Mouse (Mus musculus): Measurements from ENCODE around the gene Crabp1. TPM values are rescaled to one million over a fixed set of nuclear protein-coding genes. Genes with fewer than 3 reads are reported as not detected.

Crabp1 gene
- polyA plus RNA-seq, 1 experiment: 0.13 TPM

GRCm38 (mm10) chr9:54750215-54750981, 14.2 kb upstream of the Crabp1 start:
- Histone ChIP-seq H3K4me2 (ENCODE audit: low read depth) (no peak overlapping the region), H3ac (ENCODE audit: control insufficient read depth, insufficient read length) (no peak overlapping the region), H3K4me3 (no peak overlapping the region), H3K79me2 (ENCODE audit: control insufficient read depth, insufficient read depth) (no peaks in the 10 kb centered on the region), H3K27me3 (ENCODE audit: control insufficient read depth, insufficient read depth, insufficient read length) (peaks cover 10% of the 10 kb centered on the region), H3K36me3 (ENCODE audit: control insufficient read depth, insufficient read depth) (no peaks in the 10 kb centered on the region)
- TF ChIP-seq E2F4 (IDR thresholded peaks at IDR 0.05; ENCODE audit: insufficient read depth): no peak
- no peak for TF ChIP-seq TCF12 (IDR thresholded peaks at IDR 0.05; ENCODE audit: insufficient read depth, poor library complexity, severe bottlenecking)
- no peak for TF ChIP-seq MYOG (IDR thresholded peaks at IDR 0.05; ENCODE audit: control insufficient read depth in 1 of 3, insufficient read depth in 1 of 3, insufficient read length in 2 of 3, low read depth in 2 of 3)
- TF ChIP-seq MAX (IDR thresholded peaks at IDR 0.05; ENCODE audit: low read depth): no peak
- TF ChIP-seq CEBPB (IDR thresholded peaks at IDR 0.05; ENCODE audit: insufficient read depth, poor library complexity, severe bottlenecking): no peak
- TF ChIP-seq TCF3 (IDR thresholded peaks at IDR 0.05; ENCODE audit: insufficient read length, low read depth): no peak
- TF ChIP-seq POLR2A (IDR thresholded peaks at IDR 0.05; ENCODE audit: insufficient read length, low read depth): no peak
- no peak for TF ChIP-seq REST (IDR thresholded peaks at IDR 0.05; ENCODE audit: insufficient read depth, insufficient read length)
- no peak for TF ChIP-seq SRF (IDR thresholded peaks at IDR 0.05; ENCODE audit: control insufficient read depth, insufficient read length, low read depth)

- Histone ChIP-seq H3K36me3 (ENCODE audit: control insufficient read depth, insufficient read depth) (no peaks in the 10 kb centered on the region), H3K4me3 (no peak overlapping the region), H3ac (ENCODE audit: control insufficient read depth, insufficient read length) (no peak overlapping the region), H3K27me3 (ENCODE audit: control insufficient read depth, insufficient read depth, insufficient read length) (peaks cover 10% of the 10 kb centered on the region), H3K79me2 (ENCODE audit: control insufficient read depth, insufficient read depth) (no peaks in the 10 kb centered on the region), H3K4me2 (ENCODE audit: low read depth) (no peak overlapping the region)
- TF ChIP-seq POLR2A (IDR thresholded peaks at IDR 0.05; ENCODE audit: insufficient read length, low read depth): no peak
- no peak for TF ChIP-seq CEBPB (IDR thresholded peaks at IDR 0.05; ENCODE audit: insufficient read depth, poor library complexity, severe bottlenecking)
Observed at GRCm38 (mm10) chr9:54751684-54752083, 12.9 kb upstream of the Crabp1 start.

- no peaks in the 10 kb centered on the region for H3K36me3 ChIP-seq (ENCODE audit: control insufficient read depth, insufficient read depth)
- H3K4me2 ChIP-seq (ENCODE audit: low read depth): no peak overlapping the region
- H3K27me3 ChIP-seq (ENCODE audit: control insufficient read depth, insufficient read depth, insufficient read length): peaks cover 10% of the 10 kb centered on the region
- TF ChIP-seq TCF3 (IDR thresholded peaks at IDR 0.05; ENCODE audit: insufficient read length, low read depth): no peak
- TF ChIP-seq TCF12 (IDR thresholded peaks at IDR 0.05; ENCODE audit: insufficient read depth, poor library complexity, severe bottlenecking): no peak
- TF ChIP-seq MYOG (IDR thresholded peaks at IDR 0.05; ENCODE audit: control insufficient read depth in 1 of 3, insufficient read depth in 1 of 3, insufficient read length in 2 of 3, low read depth in 2 of 3): no peak
- TF ChIP-seq CEBPB (IDR thresholded peaks at IDR 0.05; ENCODE audit: insufficient read depth, poor library complexity, severe bottlenecking): no peak
- TF ChIP-seq SRF (IDR thresholded peaks at IDR 0.05; ENCODE audit: control insufficient read depth, insufficient read length, low read depth): no peak
- no peak for TF ChIP-seq POLR2A (IDR thresholded peaks at IDR 0.05; ENCODE audit: insufficient read length, low read depth)
- TF ChIP-seq MAX (IDR thresholded peaks at IDR 0.05; ENCODE audit: low read depth): no peak
- no peak overlapping the region for H3ac ChIP-seq (ENCODE audit: control insufficient read depth, insufficient read length)
- H3K79me2 ChIP-seq (ENCODE audit: control insufficient read depth, insufficient read depth): no peaks in the 10 kb centered on the region
- no peak overlapping the region for H3K4me3 ChIP-seq
Observed at GRCm38 (mm10) chr9:54752201-54752943, 12.2 kb upstream of the Crabp1 start.

- TF ChIP-seq MYOG (IDR thresholded peaks at IDR 0.05; ENCODE audit: control insufficient read depth in 1 of 3, insufficient read depth in 1 of 3, insufficient read length in 2 of 3, low read depth in 2 of 3) (no peak), E2F4 (IDR thresholded peaks at IDR 0.05; ENCODE audit: insufficient read depth) (no peak), TCF3 (IDR thresholded peaks at IDR 0.05; ENCODE audit: insufficient read length, low read depth) (no peak), MAX (IDR thresholded peaks at IDR 0.05; ENCODE audit: low read depth) (no peak), CEBPB (IDR thresholded peaks at IDR 0.05; ENCODE audit: insufficient read depth, poor library complexity, severe bottlenecking) (no peak), MYOD1 (IDR thresholded peaks at IDR 0.05; ENCODE audit: control insufficient read depth in 1 of 3, insufficient read length in 2 of 3, low read depth in 2 of 3) (no peak), POLR2AphosphoS2 (IDR thresholded peaks at IDR 0.05; ENCODE audit: insufficient read length, low read depth) (no peak), SRF (IDR thresholded peaks at IDR 0.05; ENCODE audit: control insufficient read depth, insufficient read length, low read depth) (no peak), TCF12 (IDR thresholded peaks at IDR 0.05; ENCODE audit: insufficient read depth, poor library complexity, severe bottlenecking) (no peak), REST (IDR thresholded peaks at IDR 0.05; ENCODE audit: insufficient read depth, insufficient read length) (no peak), USF1 (IDR thresholded peaks at IDR 0.05; ENCODE audit: low read depth) (no peak), POLR2A (IDR thresholded peaks at IDR 0.05; ENCODE audit: insufficient read length, low read depth) (no peak)
- Histone ChIP-seq H3K4me2 (ENCODE audit: low read depth) (no peak overlapping the region), H3K36me3 (ENCODE audit: control insufficient read depth, insufficient read depth) (no peaks in the 10 kb centered on the region), H3K27me3 (ENCODE audit: control insufficient read depth, insufficient read depth, insufficient read length) (peaks cover 10% of the 10 kb centered on the region), H3ac (ENCODE audit: control insufficient read depth, insufficient read length) (no peak overlapping the region), H3K4me3 (no peak overlapping the region), H3K79me2 (ENCODE audit: control insufficient read depth, insufficient read depth) (no peaks in the 10 kb centered on the region)
Observed at GRCm38 (mm10) chr9:54752944-54753295, 11.6 kb upstream of the Crabp1 start.

GRCm38 (mm10) chr9:54759592-54759991, 5.0 kb upstream of the Crabp1 start:
- Histone ChIP-seq H3ac (ENCODE audit: control insufficient read depth, insufficient read length) (no peak overlapping the region), H3K4me2 (ENCODE audit: low read depth) (no peak overlapping the region), H3K79me2 (ENCODE audit: control insufficient read depth, insufficient read depth) (no peaks in the 10 kb centered on the region), H3K36me3 (ENCODE audit: control insufficient read depth, insufficient read depth) (no peaks in the 10 kb centered on the region), H3K4me3 (no peak overlapping the region), H3K27me3 (ENCODE audit: control insufficient read depth, insufficient read depth, insufficient read length) (peaks cover 47% of the 10 kb centered on the region)
- TF ChIP-seq TCF3 (IDR thresholded peaks at IDR 0.05; ENCODE audit: insufficient read length, low read depth): no peak
- TF ChIP-seq MAX (IDR thresholded peaks at IDR 0.05; ENCODE audit: low read depth): no peak
- no peak for TF ChIP-seq MYOD1 (IDR thresholded peaks at IDR 0.05; ENCODE audit: control insufficient read depth in 1 of 3, insufficient read length in 2 of 3, low read depth in 2 of 3)
- no peak for TF ChIP-seq REST (IDR thresholded peaks at IDR 0.05; ENCODE audit: insufficient read depth, insufficient read length)
- no peak for TF ChIP-seq TCF12 (IDR thresholded peaks at IDR 0.05; ENCODE audit: insufficient read depth, poor library complexity, severe bottlenecking)
- no peak for TF ChIP-seq SRF (IDR thresholded peaks at IDR 0.05; ENCODE audit: control insufficient read depth, insufficient read length, low read depth)
- TF ChIP-seq CEBPB (IDR thresholded peaks at IDR 0.05; ENCODE audit: insufficient read depth, poor library complexity, severe bottlenecking): no peak
